Mouse (Mus musculus): ENCODE measurements around the gene Pck1. TPM values are rescaled to one million over a fixed set of nuclear protein-coding genes. Genes with fewer than 3 reads are reported as not detected.

Gene Pck1
- polyA plus RNA-seq, 1 experiment = 97.4 TPM

DNA sequence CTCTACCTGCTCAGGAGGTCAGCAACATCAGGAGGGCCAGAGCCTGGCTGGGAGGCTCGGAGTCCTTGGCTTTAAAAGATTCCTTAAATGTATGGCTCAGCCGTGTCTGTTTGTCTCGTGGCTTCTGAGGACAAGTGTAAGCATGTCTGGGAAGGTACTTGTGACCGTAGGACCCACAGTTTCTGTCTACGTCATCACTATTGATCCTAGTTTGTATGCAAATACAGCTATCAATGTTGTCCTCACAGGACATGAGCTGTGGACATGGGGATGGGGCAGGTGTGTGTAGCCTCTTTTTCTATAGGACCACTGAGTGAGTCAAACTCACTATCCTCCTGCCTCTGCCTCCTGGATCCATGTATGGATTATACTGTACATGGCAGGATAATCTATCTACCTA lies 4.8 kb upstream of the Pck1 start:
- DNase-seq (ENCODE audit: low read depth) = no peak

DNA sequence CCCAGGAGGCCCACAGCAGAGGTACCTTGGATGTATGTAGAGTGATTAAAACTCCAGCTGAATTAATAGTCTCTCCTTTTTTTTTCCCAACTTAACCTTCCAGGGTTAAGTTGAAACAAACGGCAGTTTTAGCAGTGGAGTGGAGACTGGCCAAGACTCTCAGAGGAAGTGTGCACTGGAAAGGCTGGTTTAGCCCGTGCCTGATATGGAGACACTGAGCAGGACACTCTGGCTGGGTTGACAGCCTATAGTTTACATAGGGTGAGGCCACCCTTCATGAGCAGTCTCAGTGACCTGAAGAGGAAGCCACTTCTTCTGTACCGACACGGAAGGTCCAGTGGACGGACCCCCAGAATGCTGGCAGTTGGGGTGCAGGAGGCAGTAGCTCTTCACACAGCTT lies 1.5 kb upstream of the Pck1 start:
- no peak for DNase-seq (ENCODE audit: low read depth)

DNA sequence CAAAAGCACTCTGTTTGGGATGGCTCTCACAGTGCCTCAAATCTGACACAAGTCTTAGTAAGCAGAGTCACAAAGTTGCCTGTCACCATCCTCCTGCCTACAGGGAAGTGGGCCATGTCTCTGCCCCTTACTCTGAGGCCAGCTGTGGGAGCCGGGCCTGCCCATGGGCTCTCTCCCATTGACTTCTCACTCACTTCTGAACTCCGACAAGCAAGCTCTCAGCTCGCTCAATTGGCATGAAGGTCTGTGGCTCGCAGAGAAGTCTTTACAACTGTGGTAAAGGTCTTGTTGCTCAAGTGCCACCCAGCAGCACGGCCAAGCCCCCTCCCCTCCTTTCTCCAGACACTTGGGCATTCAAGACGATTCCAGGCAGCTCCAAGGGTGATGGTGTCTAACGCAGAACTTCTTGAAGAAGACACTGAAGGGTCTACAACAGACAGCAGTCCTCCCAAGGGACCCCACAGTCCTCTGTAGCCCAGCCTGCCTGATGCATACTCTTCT lies 1.0 kb upstream of the Pck1 start:
- no peak for DNase-seq (ENCODE audit: low read depth)

DNA sequence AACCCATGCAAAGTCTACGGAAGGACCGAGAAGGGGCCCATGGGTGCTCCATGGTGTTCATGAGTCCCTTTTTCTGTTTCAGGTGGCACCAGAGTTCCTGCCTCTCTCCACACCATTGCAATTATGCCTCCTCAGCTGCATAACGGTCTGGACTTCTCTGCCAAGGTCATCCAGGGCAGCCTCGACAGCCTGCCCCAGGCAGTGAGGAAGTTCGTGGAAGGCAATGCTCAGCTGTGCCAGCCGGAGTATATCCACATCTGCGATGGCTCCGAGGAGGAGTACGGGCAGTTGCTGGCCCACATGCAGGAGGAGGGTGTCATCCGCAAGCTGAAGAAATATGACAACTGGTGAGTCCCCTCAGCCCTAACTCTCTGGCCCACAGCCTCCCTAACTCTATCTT lies 418 bp downstream of the Pck1 start:
- DNase-seq (ENCODE audit: low read depth) = no peak

DNA sequence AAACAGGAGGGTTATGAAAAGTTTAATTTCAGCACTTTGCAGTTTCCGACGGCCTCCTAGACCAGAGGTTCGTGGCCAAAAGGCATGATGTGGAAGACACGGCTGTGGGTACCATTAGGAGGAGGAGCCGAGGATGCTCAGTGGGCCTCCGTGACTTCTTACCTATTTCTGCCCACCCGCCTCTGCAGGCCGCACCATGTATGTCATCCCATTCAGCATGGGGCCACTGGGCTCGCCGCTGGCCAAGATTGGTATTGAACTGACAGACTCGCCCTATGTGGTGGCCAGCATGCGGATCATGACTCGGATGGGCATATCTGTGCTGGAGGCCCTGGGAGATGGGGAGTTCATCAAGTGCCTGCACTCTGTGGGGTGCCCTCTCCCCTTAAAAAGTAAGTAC lies 1.7 kb downstream of the Pck1 start:
- DNase-seq (ENCODE audit: low read depth) = no peak

DNA sequence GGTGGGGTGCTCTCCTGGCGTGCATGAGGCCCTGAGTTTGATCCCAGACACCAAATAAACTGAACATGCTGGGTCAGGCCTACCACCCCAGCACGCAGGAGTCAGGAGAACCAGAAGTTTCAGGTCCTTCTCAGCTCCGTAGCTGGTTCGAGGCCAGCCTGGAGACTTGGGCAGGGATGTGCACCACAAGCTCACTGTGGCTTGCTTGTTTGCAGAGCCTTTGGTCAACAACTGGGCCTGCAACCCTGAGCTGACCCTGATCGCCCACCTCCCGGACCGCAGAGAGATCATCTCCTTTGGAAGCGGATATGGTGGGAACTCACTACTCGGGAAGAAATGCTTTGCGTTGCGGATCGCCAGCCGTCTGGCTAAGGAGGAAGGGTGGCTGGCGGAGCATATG lies 2.1 kb downstream of the Pck1 start:
- no peak for DNase-seq (ENCODE audit: low read depth)

DNA sequence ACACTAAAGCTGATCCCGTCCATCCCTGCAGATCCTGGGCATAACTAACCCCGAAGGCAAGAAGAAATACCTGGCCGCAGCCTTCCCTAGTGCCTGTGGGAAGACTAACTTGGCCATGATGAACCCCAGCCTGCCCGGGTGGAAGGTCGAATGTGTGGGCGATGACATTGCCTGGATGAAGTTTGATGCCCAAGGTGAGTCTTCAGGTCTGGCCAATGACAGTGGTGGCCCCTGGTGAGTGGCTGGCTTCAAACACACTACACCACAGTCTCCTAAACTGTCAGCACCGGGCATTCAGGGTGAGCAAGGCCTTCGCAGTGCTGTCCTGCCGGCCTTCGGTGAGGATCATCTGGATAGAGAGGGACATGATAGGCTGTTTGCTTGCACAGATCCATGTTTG lies 3.1 kb downstream of the Pck1 start:
- no peak for DNase-seq (ENCODE audit: low read depth)

DNA sequence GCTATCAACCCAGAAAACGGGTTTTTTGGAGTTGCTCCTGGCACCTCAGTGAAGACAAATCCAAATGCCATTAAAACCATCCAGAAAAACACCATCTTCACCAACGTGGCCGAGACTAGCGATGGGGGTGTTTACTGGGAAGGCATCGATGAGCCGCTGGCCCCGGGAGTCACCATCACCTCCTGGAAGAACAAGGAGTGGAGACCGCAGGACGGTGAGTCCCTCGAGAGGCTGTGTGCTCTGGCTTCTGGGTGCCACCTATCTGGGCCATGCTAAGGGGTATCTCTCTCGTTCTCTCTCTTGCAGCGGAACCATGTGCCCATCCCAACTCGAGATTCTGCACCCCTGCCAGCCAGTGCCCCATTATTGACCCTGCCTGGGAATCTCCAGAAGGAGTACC lies 4.1 kb downstream of the Pck1 start:
- no peak for DNase-seq (ENCODE audit: low read depth)

DNA sequence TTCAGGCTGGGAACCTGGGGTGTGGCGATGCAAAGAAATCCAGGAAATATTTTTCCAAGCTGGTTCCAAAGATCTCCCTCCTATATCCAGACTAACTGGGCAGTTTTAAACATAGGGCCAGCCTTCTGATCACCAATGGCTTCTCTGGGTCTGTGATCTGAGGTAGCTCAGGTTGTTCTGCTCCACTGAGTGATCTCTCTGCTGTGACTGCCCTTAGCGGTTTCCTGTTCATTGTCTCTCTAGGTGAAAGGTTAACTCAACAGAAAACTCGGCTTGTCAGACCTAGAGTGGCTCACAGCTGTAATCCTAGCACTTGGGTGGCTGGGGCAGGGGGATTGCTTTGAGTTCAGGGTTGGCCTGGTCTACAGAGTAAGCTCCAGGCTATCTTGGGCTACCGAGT lies 4.5 kb downstream of the Pck1 start:
- DNase-seq (ENCODE audit: low read depth) = no peak

DNA sequence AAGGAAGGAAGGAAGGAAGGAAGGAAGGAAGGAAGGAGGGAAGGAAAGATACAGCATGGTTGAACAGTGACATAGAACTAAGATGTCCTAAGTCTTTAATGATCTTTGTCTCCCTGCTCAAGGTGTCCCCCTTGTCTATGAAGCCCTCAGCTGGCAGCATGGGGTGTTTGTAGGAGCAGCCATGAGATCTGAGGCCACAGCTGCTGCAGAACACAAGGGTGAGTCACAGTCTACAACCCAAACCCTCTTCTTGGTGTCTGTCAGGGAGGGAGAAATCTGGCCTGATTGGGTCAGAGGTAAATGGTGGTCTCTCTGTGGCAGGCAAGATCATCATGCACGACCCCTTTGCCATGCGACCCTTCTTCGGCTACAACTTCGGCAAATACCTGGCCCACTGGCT lies 5.0 kb downstream of the Pck1 start:
- no peak for DNase-seq (ENCODE audit: low read depth)

DNA sequence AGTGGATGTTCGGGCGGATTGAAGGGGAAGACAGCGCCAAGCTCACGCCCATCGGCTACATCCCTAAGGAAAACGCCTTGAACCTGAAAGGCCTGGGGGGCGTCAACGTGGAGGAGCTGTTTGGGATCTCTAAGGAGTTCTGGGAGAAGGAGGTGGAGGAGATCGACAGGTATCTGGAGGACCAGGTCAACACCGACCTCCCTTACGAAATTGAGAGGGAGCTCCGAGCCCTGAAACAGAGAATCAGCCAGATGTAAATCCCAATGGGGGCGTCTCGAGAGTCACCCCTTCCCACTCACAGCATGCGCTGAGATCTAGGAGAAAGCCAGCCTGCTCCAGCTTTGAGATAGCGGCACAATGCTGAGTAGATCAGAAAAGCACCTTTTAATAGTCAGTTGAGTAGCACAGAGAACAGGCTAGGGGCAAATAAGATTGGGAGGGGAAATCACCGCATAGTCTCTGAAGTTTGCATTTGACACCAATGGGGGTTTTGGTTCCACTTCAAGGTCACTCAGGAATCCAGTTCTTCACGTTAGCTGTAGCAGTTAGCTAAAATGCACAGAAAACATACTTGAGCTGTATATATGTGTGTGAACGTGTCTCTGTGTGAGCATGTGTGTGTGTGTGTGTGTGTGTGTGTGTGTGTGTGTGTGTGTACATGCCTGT lies 5.7 kb downstream of the Pck1 start:
- DNase-seq (ENCODE audit: low read depth) = no peak

DNA sequence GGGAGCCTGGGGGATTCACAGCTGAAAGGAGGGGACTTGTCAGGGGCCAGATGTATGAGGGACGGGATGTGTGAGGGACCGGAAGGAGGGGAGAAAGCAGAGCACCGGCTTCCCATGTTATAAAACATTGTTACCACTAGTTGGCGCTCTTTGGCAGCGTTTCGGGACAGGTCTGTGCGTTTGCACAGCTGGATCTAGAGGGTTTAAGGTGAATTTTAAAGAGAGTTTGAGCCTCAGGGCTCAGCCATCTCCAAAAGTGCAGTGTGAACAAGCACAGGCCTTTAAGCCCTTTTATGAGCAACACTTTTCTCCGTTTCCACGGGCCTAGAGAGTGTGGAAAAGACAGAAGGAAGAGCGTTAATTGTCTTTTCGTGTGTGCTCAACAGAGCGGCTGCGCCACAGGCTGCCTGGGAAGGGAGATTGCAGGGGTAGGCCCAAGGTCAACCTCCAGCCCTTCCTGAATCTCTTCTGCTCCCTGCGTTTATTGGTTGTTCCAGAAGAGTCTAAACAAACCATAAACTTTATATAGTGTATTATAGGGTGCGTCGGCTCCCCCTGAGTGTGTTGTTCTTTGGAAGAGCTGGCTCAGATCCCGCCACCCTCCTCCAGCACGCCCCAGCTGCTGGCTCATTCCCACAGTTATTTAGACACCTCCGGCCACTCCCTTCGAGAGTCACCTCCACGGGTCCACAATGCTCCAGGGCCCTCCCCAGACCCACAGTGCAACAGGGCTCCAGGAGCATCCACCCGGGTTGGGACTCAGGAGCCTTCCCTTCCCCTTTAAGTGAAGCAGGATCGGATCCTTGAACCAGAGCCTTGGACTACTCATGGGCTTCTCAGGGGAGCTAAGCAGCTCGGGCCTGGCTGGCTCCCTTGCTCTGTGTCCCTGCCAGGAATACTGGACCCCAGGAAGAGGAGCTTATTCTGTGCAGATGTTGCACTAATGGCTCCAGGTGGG lies 6.8 kb downstream of the Pck1 start:
- peak; percentile 59 for DNase-seq (ENCODE audit: low read depth)

DNA sequence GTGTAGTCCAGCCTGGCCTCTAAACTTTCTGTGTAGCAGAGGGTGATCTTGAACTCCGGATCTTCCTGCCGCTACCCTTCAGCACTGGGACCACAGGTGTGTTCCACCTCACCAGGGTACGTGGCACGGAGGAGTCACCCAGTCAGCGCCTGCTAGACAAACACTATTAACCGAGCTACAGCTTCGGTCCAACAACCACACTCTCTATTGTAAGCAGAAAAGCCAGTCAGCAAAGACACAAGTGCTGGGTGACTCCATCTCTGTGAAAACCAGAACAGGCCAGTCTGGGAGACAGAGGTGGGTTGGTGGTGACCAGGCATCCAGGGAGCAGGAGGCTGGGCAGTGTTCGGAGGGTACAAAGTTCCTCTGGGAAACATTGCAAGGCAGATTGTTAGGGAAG lies 10.5 kb downstream of the Pck1 start:
- no peak for DNase-seq (ENCODE audit: low read depth)

DNA sequence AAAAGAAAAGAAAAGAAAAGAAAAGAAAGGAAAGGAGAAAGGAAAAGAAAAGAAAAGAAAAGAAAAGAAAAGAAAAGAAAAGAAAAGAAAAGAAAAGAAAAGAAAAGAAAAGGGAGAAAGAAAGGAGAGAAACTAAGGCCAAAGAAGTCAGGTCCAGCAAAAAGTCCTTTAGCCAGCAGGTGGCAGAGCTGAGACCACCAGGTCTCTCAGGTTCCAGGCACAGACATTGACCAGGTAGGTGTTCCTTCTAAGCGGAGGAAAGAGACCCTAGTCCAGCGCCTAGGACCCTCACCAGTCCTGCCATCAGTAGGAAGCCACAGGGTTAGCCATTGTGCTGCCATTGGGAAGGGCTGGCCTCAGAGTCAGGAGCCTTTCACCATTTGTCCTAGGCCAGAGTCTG lies 11.5 kb downstream of the Pck1 start:
- DNase-seq (ENCODE audit: low read depth) = no peak

DNA sequence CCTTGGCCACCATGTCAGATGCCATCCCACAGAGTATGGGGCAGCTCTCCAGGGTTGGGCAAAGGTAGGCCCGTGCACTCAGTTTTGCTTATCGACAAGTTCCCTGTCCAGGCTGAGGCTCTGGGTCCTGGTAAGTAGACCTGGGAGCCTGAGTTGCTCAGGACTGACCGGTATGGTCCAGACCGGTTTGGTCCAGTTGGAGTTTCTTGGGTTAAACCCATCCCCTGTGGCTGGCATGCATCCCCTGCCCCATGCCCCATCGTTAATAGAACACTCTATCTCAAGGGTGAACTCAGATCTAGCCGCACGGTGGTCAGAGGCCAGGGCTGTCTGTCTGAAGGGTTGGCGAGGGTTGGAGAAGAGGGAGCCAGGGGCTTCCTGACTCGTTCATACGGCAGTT lies 12.1 kb downstream of the Pck1 start:
- DNase-seq (ENCODE audit: low read depth) = no peak

DNA sequence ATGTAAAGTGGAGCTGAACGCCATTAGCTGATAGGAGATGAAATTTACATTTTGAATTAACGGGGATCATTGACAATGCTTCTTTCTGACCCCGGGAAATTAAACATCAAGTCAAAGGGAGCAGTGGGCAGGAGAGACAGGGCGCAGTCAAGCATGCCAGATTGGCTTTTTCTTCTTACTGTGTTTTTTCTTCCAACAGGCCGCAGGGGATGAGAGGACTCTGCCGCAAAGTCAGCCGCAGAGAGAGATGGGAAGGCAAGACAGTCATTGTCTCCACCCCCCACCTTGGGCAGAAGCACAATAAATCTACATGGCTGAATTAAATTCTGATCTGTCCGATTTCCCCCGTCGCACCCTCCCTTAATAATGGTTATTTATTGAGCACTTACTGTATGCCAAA lies 12.5 kb downstream of the Pck1 start:
- no peak for DNase-seq (ENCODE audit: low read depth)

DNA sequence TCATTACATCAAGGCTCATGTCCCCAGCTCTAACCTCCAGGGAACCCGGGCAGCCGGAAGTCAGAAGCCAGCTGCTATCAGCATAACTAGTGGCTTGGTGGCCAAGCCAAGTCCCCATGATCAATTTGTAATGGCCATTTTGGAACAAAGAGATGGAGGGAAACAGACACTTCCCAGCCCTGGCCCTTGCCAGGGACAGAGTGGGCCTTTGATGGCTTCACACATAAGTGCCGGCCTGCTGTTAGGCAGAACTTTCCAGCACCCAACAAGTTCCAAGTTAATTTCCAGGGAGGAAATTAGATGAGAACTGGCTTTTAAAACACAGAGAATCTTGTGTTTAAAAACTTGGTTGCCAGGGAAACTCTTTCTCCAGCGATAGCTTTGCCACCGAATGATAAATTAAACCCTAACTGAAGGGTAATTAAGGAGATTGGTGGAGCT lies 15.6 kb downstream of the Pck1 start:
- no peak for DNase-seq (ENCODE audit: low read depth)

DNA sequence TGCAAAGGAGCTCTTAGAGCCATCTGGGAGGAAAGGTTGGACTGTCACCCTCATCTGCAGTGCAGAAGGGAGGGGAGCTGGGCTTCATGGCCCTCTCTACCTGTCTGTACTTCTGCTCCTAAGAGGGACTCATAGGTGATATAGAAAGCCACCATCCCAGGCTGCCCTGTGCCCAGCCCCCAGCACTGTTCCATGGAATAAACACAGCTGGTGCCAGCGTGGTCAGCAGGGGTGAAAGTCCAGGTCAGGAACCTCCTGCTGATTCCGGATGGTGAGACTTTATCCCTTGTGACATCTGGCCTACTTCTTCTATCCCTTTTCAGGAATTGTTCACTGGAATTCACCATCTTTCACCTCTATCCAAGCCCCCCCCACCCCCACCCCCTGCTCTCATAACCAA lies 17.2 kb downstream of the Pck1 start:
- DNase-seq (ENCODE audit: low read depth) = no peak

DNA sequence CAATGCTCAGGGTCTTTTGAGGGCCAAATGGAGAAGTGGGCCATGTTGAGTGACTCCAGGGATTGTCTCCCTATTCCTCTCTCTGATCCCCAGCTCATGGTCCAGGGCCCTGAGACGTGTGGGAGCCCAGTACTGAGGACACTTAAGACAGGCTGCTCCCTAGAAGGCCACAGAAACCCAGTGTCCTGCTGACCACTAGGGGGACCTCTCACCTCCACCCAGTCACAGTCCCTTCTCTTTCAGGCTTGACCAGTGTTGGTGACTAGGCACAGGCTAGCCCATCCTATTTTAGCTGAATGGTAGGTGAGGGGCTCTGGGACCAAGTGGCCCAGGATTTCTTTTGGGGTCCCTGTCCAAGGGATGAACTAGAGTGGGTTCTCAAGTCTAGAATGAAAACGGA lies 17.9 kb downstream of the Pck1 start:
- no peak for DNase-seq (ENCODE audit: low read depth)

DNA sequence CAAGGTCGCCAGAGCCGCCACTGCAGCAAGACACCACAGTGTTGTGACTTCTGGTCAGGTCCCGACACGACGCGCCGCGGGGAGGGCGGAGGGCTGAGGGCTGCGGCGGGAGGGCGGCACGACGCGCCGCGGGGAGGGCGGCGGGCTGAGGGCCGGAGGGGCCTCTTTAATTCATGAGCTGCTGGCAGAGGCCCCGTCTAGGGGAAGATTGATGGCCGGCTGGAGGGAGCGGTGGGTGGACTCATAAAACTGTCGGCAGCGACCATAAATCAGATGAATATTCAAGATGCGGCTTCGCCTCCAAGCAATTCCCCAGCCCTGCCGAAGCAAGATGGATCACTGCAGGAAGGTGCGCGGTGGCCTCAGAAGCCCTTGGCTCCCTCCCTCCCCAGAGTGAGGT lies 18.6 kb downstream of the Pck1 start:
- peak; percentile 26 for DNase-seq (ENCODE audit: low read depth)

DNA sequence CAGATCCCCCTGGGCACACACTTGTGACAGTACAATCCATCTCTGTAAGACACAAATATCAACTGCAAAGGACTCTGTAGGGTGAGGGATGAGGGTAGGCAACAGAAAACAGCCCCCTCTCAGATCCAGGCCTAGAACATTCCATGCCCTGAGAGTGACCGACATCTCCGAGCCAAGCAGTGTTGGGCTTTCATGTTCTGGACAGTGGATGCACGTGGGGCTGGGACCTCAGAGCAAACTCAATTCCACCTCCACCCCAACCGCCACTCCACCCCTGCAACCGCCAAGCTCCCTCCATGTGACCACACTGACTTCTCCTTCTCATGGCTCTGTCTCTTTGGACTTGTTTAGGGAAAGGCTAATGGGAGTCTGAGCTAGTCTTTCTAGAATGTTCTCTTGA lies 19.1 kb downstream of the Pck1 start:
- no peak for DNase-seq (ENCODE audit: low read depth)

DNA sequence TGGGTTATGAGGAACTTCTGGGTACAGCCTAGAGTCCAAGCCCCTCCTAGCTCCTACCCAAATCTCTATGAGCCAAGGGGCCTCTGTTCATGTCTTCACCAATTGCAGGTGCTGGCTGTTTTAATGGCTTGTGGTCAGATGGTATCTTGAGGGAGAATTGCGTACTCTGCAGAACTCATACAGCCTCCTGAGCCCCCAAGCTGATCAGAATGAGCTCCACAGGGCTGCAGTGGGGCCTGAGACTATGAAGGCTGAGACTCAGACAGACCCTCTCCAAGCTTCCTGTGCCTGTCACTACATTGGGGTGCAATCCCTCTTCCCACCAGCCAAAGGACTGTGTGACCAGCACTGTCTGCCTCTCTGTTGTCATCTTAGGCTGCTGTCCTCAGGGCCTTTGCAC lies 19.5 kb downstream of the Pck1 start:
- DNase-seq (ENCODE audit: low read depth) = no peak

DNA sequence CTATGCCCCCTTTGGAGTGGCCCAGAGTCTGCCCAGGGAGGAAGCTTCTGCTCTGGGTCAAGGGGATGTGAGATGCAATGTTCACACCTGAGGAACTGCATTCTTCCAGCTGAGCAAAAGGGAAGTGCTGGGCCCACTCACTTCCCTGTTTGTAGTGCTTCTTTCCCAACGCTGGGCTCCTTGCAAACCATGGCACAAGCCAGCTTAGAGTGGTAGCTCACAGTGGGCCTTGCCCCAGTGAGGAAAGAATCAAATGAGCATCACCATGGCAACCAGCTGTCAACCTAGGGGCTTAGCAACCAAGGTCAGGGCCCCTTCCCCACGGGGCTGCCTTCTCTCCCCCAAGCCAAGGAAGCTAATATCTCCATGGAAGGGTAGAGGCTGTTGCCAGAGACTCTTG lies 20.2 kb downstream of the Pck1 start:
- DNase-seq (ENCODE audit: low read depth) = no peak

Measured in gonadal fat pad, adult 2 months (tissue).